Mouse (Mus musculus) kidney, postnatal 25 days (tissue): ENCODE measurements around the gene Golga1.
A peak's percentile ranks its signal among the peaks of the same experiment; 100 is the strongest.
"Not testable (repeated sequence)": the region's sequence is repeated elsewhere in the genome, so short reads cannot be mapped to it uniquely, and the experiment has no call there.

ENCODE experiments used
- DNase-seq, 2 experiments: peaks; one replicate each; pipeline ENCODE4 v3.0.0; 2021; ENCODE audit warnings: mixed read lengths in 2 of 2

Gene Golga1

GRCm38 (mm10) chr2:39065400-39065987 lies at the start of gene Golga1:
Gene Golga1 (minus strand): TSS chr2:39065541.
- peak; percentile 92 to 97 for DNase-seq

GRCm38 (mm10) chr2:39114093-39114492 lies 48.8 kb upstream of the Golga1 start:
- no peak for DNase-seq

- DNase-seq: no peak
Observed at GRCm38 (mm10) chr2:39110514-39110913, 45.2 kb upstream of the Golga1 start.

- DNase-seq: not testable (repeated sequence)
Observed at GRCm38 (mm10) chr2:39109712-39110111, 44.4 kb upstream of the Golga1 start.

- DNase-seq: not testable (repeated sequence)
Observed at GRCm38 (mm10) chr2:39099951-39100350, 34.6 kb upstream of the Golga1 start.

- peak in 1 of 2 experiments; percentile 4 for DNase-seq
Observed at GRCm38 (mm10) chr2:39097993-39098392, 32.7 kb upstream of the Golga1 start.

- no peak for DNase-seq
Observed at GRCm38 (mm10) chr2:39091966-39092365, 26.6 kb upstream of the Golga1 start.

- peak in 1 of 2 experiments; percentile 3 for DNase-seq
Observed at GRCm38 (mm10) chr2:39082706-39083105, 17.4 kb upstream of the Golga1 start.

- no peak for DNase-seq
Observed at GRCm38 (mm10) chr2:39070666-39071065, 5.3 kb upstream of the Golga1 start.

GRCm38 (mm10) chr2:39069096-39069495 lies 3.8 kb upstream of the Golga1 start:
- no peak for DNase-seq

- no peak for DNase-seq
Observed at GRCm38 (mm10) chr2:39064687-39065399, 498 bp downstream of the Golga1 start.

GRCm38 (mm10) chr2:39048515-39048914 lies 16.8 kb downstream of the Golga1 start:
- no peak for DNase-seq

- no peak for DNase-seq
Observed at GRCm38 (mm10) chr2:39040215-39040614, 25.1 kb downstream of the Golga1 start.

- DNase-seq: no peak
Observed at GRCm38 (mm10) chr2:39031611-39032010, 33.7 kb downstream of the Golga1 start.

GRCm38 (mm10) chr2:39020004-39020403 lies 45.3 kb downstream of the Golga1 start:
- DNase-seq: no peak

GRCm38 (mm10) chr2:39016581-39016980 lies 48.8 kb downstream of the Golga1 start:
- DNase-seq: no peak

- no peak for DNase-seq
Observed at GRCm38 (mm10) chr2:39012768-39013279, 52.5 kb downstream of the Golga1 start.

GRCm38 (mm10) chr2:39011971-39012370 lies 53.4 kb downstream of the Golga1 start:
- no peak for DNase-seq

GRCm38 (mm10) chr2:39011264-39011663 lies 54.1 kb downstream of the Golga1 start:
- no peak for DNase-seq

GRCm38 (mm10) chr2:39010144-39010543 lies 55.2 kb downstream of the Golga1 start:
- DNase-seq: not testable (repeated sequence)

- DNase-seq: peak; percentile 41 to 63
Observed at GRCm38 (mm10) chr2:39008954-39009365, 56.4 kb downstream of the Golga1 start.

- peak in 1 of 2 experiments; percentile 53 for DNase-seq
Observed at GRCm38 (mm10) chr2:39008350-39008851, 56.9 kb downstream of the Golga1 start.

- peak; percentile 93 to 95 for DNase-seq
Observed at GRCm38 (mm10) chr2:39007865-39008264, 57.5 kb downstream of the Golga1 start.

- DNase-seq: no peak
Observed at GRCm38 (mm10) chr2:39006149-39006730, 59.1 kb downstream of the Golga1 start.
